Mouse (Mus musculus) forebrain, postnatal 0 days (tissue): ENCODE measurements around the gene Slc25a54. TPM values are rescaled to one million over a fixed set of nuclear protein-coding genes. Genes with fewer than 3 reads are reported as not detected.

ENCODE experiments used
- ATAC-seq: fragments of 200-750 bp; cut with Nextera tagmentation; 2 replicates; pipeline ENCODE4 v1.8.0; 2017; ENCODE audit warnings: mild to moderate bottlenecking, moderate library complexity
- DNase-seq: peaks from one replicate; pipeline ENCODE4 v3.0.0-alpha.2; 2015
- H3K27ac ChIP-seq: fragments of 300-500 bp; sonication (generic); 2 replicates; pipeline ENCODE4 v1.5.1; 2014; ENCODE audit warnings: low read depth, mild to moderate bottlenecking, antibody characterized with exemption, low read length, moderate library complexity, mixed read lengths
- H3K27me3 ChIP-seq: fragments of 300-500 bp; sonication (generic); 2 replicates; pipeline ENCODE4 v1.6.1; 2014; ENCODE audit warnings: mild to moderate bottlenecking, low read length, mixed read lengths; ENCODE audit not compliant: insufficient read depth
- H3K36me3 ChIP-seq: fragments of 300-500 bp; sonication (generic); 2 replicates; pipeline ENCODE4 v1.6.1; 2014; ENCODE audit warnings: mild to moderate bottlenecking, moderate library complexity; ENCODE audit not compliant: insufficient read depth
- H3K4me1 ChIP-seq: fragments of 300-500 bp; sonication (generic); 2 replicates; pipeline ENCODE4 v1.6.1; 2014; ENCODE audit warnings: antibody characterized with exemption; ENCODE audit not compliant: insufficient read depth
- H3K4me2 ChIP-seq: fragments of 300-500 bp; sonication (generic); 2 replicates; pipeline ENCODE4 v1.6.1; 2014; ENCODE audit warnings: low read depth, mild to moderate bottlenecking, moderate library complexity
- H3K4me3 ChIP-seq: fragments of 300-500 bp; sonication (generic); 2 replicates; pipeline ENCODE4 v1.5.1; 2014; ENCODE audit warnings: low read depth, low read length, mixed read lengths
- H3K9ac ChIP-seq: fragments of 300-500 bp; sonication (generic); 2 replicates; pipeline ENCODE4 v1.6.1; 2014; ENCODE audit warnings: mild to moderate bottlenecking
- H3K9me3 ChIP-seq: fragments of 300-500 bp; sonication (generic); 2 replicates; pipeline ENCODE4 v1.6.1; 2016; ENCODE audit warnings: low read length
- CTCF ChIP-seq: sonication (generic); IDR thresholded peaks from 2 replicates; pipeline ENCODE4 v1.5.1; 2016; ENCODE audit warnings: antibody characterized with exemption, control low read depth, low read depth
- WGBS: fragments of 180-500 bp; shearing (Covaris S2); extraction: QIAGEN DNeasy Blood & Tissue Kit; methylation state at CpG from one replicate; pipeline ENCODE4 v1.1.7; 2014; 5-methylcytosine and 5-hydroxymethylcytosine counted together
- microRNA-seq, 2 experiments: library from miRNA; unstranded; fragments of <30 nt; microRNA quantifications; one replicate each; pipeline ENCODE4; 2016
- polyA plus RNA-seq: library from polyadenylated mRNA; unstranded; fragments of >200 nt; fragmentation: Nextera tagmentation; extraction: Ambion mirVana; gene quantifications from 2 replicates; pipeline ENCODE4 v1.2.1, GENCODE M21; 2015
- total RNA-seq: library from RNA; depleted of rRNA; stranded (reverse); fragments of >200 nt; gene quantifications from 2 replicates; pipeline ENCODE4 v1.2.3, GENCODE M21; 2014; rRNA removed

The Slc25a54 gene
- total and polyA plus RNA-seq, 2 experiments from 2014 or later, result not detected

- H3K27me3 ChIP-seq, result no peaks in the 10 kb centered on the region
- 94% methylated on average over 6 of the region's 6 CpGs for WGBS
- no peak overlapping the region for H3K27ac ChIP-seq
- no peak overlapping the region for H3K4me2 ChIP-seq
- no peaks in the 10 kb centered on the region for H3K4me1 ChIP-seq
- H3K36me3 ChIP-seq, result no peaks in the 10 kb centered on the region
- no peaks in the 10 kb centered on the region for H3K9me3 ChIP-seq
- TF ChIP-seq CTCF, result no peak
- H3K4me3 ChIP-seq, result no peak overlapping the region
- no peak overlapping the region for H3K9ac ChIP-seq
- ATAC-seq (no peak), DNase-seq (no peak)
Measured at GRCm38 (mm10) chr3:109153410-109153809, 73.1 kb downstream of the Slc25a54 start.

DNA sequence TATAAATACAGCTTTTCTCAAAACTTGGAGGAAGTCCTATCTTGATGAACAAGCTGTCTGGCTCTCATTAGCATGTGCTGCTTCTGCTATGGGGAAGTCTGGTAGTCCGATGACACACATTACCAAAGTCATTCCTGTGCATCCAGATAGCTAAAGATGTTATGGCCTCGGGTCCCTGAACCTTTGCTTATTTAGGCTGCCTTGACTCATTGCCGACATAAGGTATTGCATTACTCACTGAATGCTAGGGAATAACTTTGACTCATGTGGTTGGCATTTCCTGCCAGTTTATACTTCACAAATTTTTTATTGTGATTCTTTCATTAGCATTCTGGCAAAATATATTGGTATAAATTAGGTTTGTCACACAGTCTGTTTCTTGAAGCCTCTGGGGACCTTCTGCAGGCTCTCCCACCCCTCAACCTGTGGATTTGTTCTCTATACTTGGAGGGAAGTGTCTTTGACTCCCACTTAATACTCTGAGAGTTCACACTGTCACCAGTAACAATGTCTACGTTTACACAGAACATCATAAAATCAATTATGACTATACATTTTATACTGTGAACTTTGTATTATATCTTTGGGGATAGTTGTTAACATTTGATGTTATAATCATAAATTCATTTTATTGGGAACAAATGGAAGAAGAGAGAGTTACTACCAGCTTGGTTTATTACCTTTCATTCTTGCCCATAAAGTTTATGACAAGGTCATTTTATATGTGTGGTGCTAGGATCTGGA lies 75.8 kb downstream of the Slc25a54 start:
- Histone ChIP-seq H3K4me2 (no peak overlapping the region), H3K9ac (no peak overlapping the region), H3K9me3 (no peaks in the 10 kb centered on the region), H3K36me3 (no peaks in the 10 kb centered on the region), H3K4me1 (no peaks in the 10 kb centered on the region), H3K4me3 (no peak overlapping the region), H3K27ac (no peak overlapping the region), H3K27me3 (no peaks in the 10 kb centered on the region)
- DNase-seq (no peak), ATAC-seq (no peak)
- 93% methylated on average over 4 of the region's 4 CpGs for WGBS
- TF ChIP-seq CTCF, result no peak

- Histone ChIP-seq H3K36me3 (no peaks in the 10 kb centered on the region), H3K9me3 (no peaks in the 10 kb centered on the region), H3K9ac (no peak overlapping the region), H3K27ac (no peak overlapping the region), H3K27me3 (no peaks in the 10 kb centered on the region), H3K4me1 (no peaks in the 10 kb centered on the region), H3K4me2 (no peak overlapping the region), H3K4me3 (no peak overlapping the region)
- WGBS, result 84% methylated on average over 3 of the region's 3 CpGs
- DNase-seq (no peak), ATAC-seq (no peak)
- TF ChIP-seq CTCF, result no peak
Measured at GRCm38 (mm10) chr3:109157481-109157880, 77.2 kb downstream of the Slc25a54 start.

- H3K4me3 ChIP-seq, result no peak overlapping the region
- no peak overlapping the region for H3K9ac ChIP-seq
- H3K9me3 ChIP-seq, result no peaks in the 10 kb centered on the region
- 75% methylated on average over 2 of the region's 2 CpGs for WGBS
- ATAC-seq (no peak), DNase-seq (no peak)
- no peak overlapping the region for H3K4me2 ChIP-seq
- no peak overlapping the region for H3K27ac ChIP-seq
- TF ChIP-seq CTCF, result no peak
- no peaks in the 10 kb centered on the region for H3K27me3 ChIP-seq
- 0 out of 2 replicates have a peak, but pooled peaks cover 4% of the 10 kb centered on the region for H3K36me3 ChIP-seq
- no peaks in the 10 kb centered on the region for H3K4me1 ChIP-seq
Measured at GRCm38 (mm10) chr3:109164088-109164487, 83.8 kb downstream of the Slc25a54 start.

GRCm38 (mm10) chr3:109164644-109165043 lies 84.4 kb downstream of the Slc25a54 start:
- TF ChIP-seq CTCF, result no peak
- 93% methylated on average over 1 of the region's 1 CpGs for WGBS
- ATAC-seq (no peak), DNase-seq (no peak)
- Histone ChIP-seq H3K9me3 (no peaks in the 10 kb centered on the region), H3K4me2 (no peak overlapping the region), H3K4me1 (no peaks in the 10 kb centered on the region), H3K27ac (no peak overlapping the region), H3K36me3 (0 out of 2 replicates have a peak, but pooled peaks cover 4% of the 10 kb centered on the region), H3K27me3 (no peaks in the 10 kb centered on the region), H3K9ac (no peak overlapping the region), H3K4me3 (no peak overlapping the region)

- H3K27me3 ChIP-seq, result no peaks in the 10 kb centered on the region
- no peak for ATAC-seq
- WGBS, result 94% methylated on average over 8 of the region's 8 CpGs
- H3K9ac ChIP-seq, result no peak overlapping the region
- H3K9me3 ChIP-seq, result no peaks in the 10 kb centered on the region
- no peak overlapping the region for H3K4me2 ChIP-seq
- no peak overlapping the region for H3K4me3 ChIP-seq
- H3K27ac ChIP-seq, result no peak overlapping the region
- H3K36me3 ChIP-seq, result 0 out of 2 replicates have a peak, but pooled peaks cover 4% of the 10 kb centered on the region
- no peaks in the 10 kb centered on the region for H3K4me1 ChIP-seq
- no peak for TF ChIP-seq CTCF
- DNase-seq, result no peak
Measured at GRCm38 (mm10) chr3:109165214-109165829, 85.1 kb downstream of the Slc25a54 start.

Small RNAs within 50 kb of the gene (microRNA-seq; reads per million reads assigned to microRNA genes)
- 0 reads per million in 2 experiments for gene Gm44384

Other genes with a start within 250 kb of the Slc25a54 start
- gene Stxbp3, start 239.9 kb upstream of the Slc25a54 start, total RNA-seq, result 9.5 and 9.7 TPM in 2 replicates
- 8.2 and 11.2 TPM in 2 replicates for gene Stxbp3, start 239.9 kb upstream of the Slc25a54 start, polyA plus RNA-seq
- gene Fndc7, start 190.5 kb upstream of the Slc25a54 start, total RNA-seq, result 0.24 TPM in 1 of 2 replicates, not detected in the other
- gene Fndc7, start 190.5 kb upstream of the Slc25a54 start, polyA plus RNA-seq, result not detected in 2 replicates
- gene Prpf38b, start 168.7 kb upstream of the Slc25a54 start, total RNA-seq, result 24.9 and 33.4 TPM in 2 replicates
- gene Prpf38b, start 168.7 kb upstream of the Slc25a54 start, polyA plus RNA-seq, result 17.5 and 34.3 TPM in 2 replicates
- 0.24 and 9.9 TPM in 2 replicates for gene Henmt1, start 140.6 kb upstream of the Slc25a54 start, total RNA-seq
- gene Henmt1, start 140.6 kb upstream of the Slc25a54 start, polyA plus RNA-seq, result 2.2 and 2.4 TPM in 2 replicates
- not detected in 2 replicates for gene Gm9857, start 140.0 kb upstream of the Slc25a54 start, total RNA-seq
- gene Gm9857, start 140.0 kb upstream of the Slc25a54 start, polyA plus RNA-seq, result 0.52 TPM in 1 of 2 replicates, not detected in the other
- 99.9 and 101 TPM in 2 replicates for gene Fam102b, start 52.9 kb upstream of the Slc25a54 start, total RNA-seq
- gene Fam102b, start 52.9 kb upstream of the Slc25a54 start, polyA plus RNA-seq, result 19.8 and 26.8 TPM in 2 replicates
- gene Slc25a24, start 42.7 kb downstream of the Slc25a54 start, total RNA-seq, result 3.8 and 5.2 TPM in 2 replicates
- gene Slc25a24, start 42.7 kb downstream of the Slc25a54 start, polyA plus RNA-seq, result 2.1 and 2.7 TPM in 2 replicates